Mouse (Mus musculus): ENCODE data around the gene Saxo1.

Gene Saxo1

GRCm38 (mm10) chr4:86425581-86425980 lies 132.5 kb downstream of the Saxo1 start:
- DNase-seq (ENCODE audit: low read depth, low spot score), result no peak

GRCm38 (mm10) chr4:86422586-86422985 lies 135.5 kb downstream of the Saxo1 start:
- no peak for DNase-seq (ENCODE audit: low read depth, low spot score)

- no peak for DNase-seq (ENCODE audit: low read depth, low spot score)
Observed at GRCm38 (mm10) chr4:86416401-86417025, 141.6 kb downstream of the Saxo1 start.

GRCm38 (mm10) chr4:86413388-86413787 lies 144.7 kb downstream of the Saxo1 start:
- DNase-seq (ENCODE audit: low read depth, low spot score), result no peak

GRCm38 (mm10) chr4:86410946-86411345 lies 147.2 kb downstream of the Saxo1 start:
- DNase-seq (ENCODE audit: low read depth, low spot score), result no peak

GRCm38 (mm10) chr4:86408421-86408820 lies 149.7 kb downstream of the Saxo1 start:
- DNase-seq (ENCODE audit: low read depth, low spot score), result no peak

GRCm38 (mm10) chr4:86407200-86407527 lies 151.0 kb downstream of the Saxo1 start:
- no peak for DNase-seq (ENCODE audit: low read depth, low spot score)

- no peak for DNase-seq (ENCODE audit: low read depth, low spot score)
Observed at GRCm38 (mm10) chr4:86406501-86407199, 151.5 kb downstream of the Saxo1 start.

- no peak for DNase-seq (ENCODE audit: low read depth, low spot score)
Observed at GRCm38 (mm10) chr4:86401116-86401515, 157.0 kb downstream of the Saxo1 start.

- no peak for DNase-seq (ENCODE audit: low read depth, low spot score)
Observed at GRCm38 (mm10) chr4:86397470-86397869, 160.7 kb downstream of the Saxo1 start.

- DNase-seq (ENCODE audit: low read depth, low spot score), result no peak
Observed at GRCm38 (mm10) chr4:86396672-86397288, 161.3 kb downstream of the Saxo1 start.

GRCm38 (mm10) chr4:86395636-86396035 lies 162.5 kb downstream of the Saxo1 start:
- no peak for DNase-seq (ENCODE audit: low read depth, low spot score)

All from embryo, embryonic 11.5 days (tissue).